Mouse (Mus musculus): Measurements from ENCODE around the gene Slc16a10.

DNA sequence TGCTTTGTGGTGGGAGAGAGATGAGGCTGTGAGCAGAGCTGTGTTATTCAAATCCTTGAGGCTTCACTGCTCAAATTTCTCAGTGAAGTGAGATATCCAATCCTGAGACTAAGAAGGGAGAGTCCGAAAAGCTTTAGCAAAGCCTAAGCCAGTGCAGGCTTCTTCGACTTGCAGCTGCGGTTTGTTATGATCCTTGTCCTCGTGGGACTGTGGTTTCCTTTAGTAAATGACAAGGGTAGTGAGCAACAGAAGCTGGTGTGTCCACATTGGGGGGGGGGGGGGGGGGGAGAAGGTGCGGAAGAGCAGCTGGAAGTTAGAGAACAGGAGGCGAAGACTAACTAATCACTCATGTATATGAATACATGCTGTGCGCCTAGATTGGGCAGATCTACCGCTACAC, 29.2 kb upstream of the Slc16a10 start:
- no peak for TF ChIP-seq CTCF (conservative IDR thresholded peaks at IDR 0.05; ENCODE audit: insufficient read depth, insufficient read length, low read depth, low read length)
- no peak for TF ChIP-seq POLR2A (IDR thresholded peaks at IDR 0.05; ENCODE audit: low read depth, low read length)

Data from kidney, adult 2 months (tissue).